Mouse (Mus musculus) ES-CJ7 (cell line): Measurements from ENCODE around the gene Ccdc60.

Experiments used
- DNase-seq: peaks from one replicate; pipeline ENCODE4 v3.0.0; 2011; ENCODE audit warnings: low read depth, low spot score

Gene Ccdc60

DNA sequence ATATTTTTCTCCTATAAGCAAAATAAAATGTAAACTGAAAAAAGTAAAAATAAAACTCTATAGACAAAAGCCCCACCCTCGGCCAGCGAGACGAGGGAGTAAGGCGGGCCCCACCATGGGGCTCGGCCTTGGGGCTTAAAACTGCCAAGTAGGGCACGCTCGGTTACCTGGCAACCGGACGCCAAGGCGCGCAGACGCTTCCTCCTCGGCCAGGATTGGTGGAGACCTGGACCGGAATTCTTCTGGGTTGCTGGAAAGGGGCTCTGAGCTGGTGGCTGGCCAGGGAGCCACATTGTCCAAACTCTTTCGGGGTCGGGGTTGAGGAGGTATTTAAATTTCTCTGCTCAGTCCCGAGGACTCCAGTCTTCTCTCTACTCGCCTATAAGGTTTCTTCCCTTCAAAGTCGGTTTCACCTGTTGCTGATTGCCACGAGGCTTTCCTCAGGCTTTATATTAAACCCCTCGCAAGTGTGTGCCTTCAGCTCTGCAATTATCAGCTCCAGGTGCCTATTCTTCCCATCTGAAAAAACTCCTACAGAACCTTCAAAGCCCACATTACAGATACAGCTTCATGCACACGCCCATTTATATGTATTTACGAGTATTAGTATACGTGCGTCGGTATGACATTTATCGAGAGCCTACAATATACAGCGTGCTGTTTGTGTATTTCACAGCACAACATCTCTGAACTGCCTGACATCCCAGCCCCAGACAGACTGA, at the start of gene Ccdc60:
Ccdc60 (minus strand) TSS at position 137 of the 722 bp plus-strand sequence.
- DNase-seq = peak; percentile 84

DNA sequence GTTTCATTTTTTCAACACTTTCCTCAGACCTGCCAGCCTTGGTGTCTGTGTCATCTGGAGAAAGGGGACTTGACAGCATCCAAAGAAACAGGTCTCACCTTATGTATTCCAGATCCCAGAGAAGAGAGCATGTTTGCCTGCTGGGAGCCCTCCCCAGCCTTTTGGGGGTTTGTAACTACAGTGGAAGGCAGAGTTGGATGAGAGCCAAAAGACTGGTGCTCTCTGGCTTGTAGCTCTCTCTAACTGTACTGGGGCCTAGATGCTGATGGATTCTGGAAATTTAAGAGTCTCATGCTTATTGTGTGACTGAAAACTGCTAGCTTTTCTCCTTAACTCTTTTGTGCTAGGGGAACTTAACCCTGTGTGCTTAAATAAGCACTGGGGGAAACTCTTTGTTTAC, 47.4 kb upstream of the Ccdc60 start:
- no peak for DNase-seq

DNA sequence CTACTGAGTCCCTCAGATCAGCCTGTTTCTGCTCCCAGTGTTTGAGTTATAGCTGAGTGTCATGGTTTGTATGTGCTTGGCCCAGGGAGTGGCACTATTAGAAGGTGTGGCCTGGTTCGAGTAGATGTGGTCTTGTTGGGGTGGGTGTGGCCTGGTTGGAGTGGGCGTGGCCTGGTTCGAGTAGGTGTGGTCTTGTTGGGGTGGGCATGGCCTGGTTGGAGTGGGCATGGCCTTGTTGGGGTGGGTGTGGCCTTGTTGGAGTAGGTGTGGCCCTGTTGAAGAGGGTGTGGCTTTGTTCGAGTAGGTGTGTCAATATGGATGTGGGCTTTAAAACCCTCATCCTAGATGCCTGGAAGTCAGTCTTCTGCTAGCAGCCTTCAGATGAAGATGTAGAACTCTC, 40.1 kb upstream of the Ccdc60 start:
- DNase-seq = peak; percentile 68

DNA sequence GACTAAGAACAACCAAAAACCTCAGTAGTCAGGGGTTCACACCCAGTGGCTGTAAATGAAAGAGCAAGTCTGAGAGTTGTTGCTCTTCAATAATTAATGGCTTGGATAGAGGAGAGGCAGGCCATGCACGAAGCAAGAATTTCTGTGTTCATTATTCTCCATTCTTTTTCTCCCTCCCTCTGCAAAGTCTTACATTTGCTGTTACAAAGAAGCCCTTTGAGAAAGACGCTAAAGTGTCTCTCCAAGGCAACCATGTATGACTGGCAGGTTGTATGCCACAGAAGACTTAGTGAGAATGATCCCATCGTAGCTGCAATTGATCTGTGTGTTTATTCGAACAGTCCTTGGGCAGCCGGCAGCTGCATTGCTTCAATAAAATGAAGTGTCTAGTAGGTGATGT, 34.6 kb upstream of the Ccdc60 start:
- DNase-seq = no peak

DNA sequence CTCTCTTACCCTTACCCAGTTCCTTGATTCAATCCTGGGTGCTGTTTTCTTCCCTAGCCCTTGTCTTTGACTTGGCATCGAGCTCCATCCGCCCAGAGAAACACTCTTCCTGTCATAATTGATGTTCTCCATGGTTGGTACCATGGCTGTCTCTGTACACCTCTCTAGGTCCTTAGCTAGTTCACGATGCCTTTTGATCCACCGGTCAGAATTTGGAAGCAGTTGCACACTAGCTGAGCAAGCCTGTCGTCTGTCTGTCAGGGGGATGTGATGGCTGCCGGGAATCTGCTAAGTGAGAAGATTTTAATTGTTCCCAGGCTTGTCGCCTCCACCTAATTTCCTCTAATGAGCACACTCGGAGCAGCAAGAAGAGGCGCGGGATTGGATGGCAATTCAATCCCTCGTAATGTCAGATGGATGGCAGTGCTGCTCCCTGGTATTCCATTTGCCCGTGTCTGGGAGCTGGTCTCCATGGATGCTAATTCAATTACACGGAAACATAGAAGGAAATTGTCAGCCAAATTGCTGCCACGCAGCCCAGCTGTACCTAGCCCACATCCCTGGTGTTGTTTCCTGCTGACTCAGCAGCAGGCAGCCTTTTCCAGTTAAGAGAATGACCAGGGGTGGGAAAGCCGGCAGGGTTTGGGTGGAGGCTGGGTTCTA, 33.7 kb upstream of the Ccdc60 start:
- DNase-seq = no peak

DNA sequence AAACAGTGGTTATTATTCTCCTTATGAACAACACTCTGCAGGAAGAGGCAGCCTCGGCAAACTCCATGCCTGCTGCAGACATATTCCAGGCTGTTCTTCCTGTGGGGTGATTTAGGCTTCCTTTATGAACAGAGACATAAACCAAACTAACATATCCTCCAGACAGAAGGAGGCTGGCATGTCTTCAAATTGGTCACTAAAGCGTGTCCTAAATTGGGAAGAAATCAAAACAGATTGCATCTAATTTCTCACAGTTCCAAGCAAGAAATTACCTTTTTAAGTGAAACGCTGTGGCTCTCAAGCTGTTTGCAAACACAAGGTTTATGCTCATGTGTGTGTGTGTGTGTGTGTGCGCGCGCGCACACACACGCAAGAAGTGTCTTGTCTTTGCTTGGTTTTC, 24.9 kb upstream of the Ccdc60 start:
- DNase-seq = no peak

DNA sequence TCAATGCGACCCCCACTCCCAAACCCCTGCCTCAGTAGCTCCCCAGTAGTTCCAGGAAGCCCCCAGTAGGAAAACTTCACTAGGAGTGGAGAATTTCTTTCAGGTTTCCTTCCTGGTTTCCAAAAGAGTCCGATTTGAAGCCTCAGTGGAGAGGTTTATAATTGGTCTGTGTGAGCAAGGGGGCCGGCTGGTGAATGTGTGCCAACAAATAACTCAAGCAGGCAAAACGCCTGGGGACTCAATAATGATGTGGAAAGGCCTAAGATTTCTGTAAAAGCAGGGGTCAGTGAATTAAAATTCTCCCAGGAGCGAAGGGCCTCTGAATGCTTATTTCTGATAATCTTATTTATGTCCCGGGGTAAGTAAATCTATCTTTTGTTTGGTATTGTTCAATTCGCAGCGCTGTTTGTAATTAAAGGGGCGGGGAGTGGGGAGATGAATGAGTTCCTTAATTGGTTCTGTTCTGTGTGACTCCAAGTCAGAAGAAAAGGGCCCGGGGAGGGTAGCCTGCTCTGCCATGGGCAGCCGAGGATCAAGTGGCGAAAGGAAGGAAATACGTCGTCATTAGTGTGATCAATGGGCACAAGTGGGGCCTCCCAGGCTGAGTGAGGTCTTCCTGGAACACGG, 23.4 kb upstream of the Ccdc60 start:
- DNase-seq = no peak

DNA sequence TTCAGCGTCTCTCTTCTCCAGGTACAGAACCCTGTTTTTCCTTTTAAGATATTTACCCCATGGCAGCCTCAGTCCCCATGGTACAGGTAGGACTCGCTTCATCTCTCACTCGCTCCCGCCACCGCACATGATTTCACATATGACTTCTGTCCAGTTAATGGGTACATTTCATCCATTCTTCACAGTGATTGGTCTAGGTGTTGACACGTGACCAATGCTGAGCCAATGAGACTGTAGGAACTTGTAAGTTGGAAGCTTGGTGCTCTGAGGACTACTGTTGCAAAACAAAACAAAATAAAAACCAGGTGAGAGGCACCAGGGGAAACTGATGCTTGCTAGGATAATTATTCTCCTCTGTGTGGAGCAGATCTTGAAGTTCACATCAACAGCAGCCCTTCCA, 22.9 kb upstream of the Ccdc60 start:
- peak; percentile 57 for DNase-seq

DNA sequence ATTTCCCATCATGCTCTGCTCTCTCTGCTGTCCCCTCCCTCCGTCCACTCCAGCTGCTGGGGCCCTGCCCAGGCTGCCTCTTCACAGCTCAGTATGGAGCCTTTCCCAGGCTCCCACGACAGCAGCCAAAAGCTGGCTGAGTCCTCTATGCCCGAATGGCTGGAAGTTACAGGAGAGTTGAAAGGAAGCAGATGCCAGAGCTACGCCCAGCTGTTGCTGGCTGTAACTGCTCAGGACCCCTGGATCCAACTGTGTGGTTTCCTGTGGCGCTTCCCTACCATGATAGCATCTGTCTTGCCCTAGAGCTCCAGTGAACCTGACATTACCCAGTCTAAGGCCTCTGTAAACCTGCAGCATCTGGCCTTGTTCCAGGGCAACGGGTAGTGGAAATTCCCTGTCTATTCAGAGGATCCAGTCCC, 20.6 kb upstream of the Ccdc60 start:
- DNase-seq = peak; percentile 20

DNA sequence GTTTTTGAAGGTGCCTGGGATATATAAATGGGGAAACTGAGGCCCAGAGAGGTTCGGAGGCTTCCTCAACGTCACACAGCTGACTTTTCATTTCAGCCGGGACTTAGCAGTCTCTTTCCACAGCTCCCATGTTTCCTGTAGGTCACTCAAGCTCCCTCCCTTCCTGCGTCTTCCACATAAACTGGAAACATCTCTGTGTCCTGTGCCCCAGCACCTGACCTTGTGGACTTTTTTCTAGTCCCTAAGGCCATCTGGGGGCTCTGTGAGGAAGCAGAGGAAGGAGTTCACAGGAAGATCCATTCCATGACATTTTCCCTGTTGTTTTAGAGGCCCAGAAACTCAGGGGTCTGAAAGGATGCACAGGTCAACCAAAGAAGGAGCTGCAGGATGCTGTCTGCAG, 16.8 kb upstream of the Ccdc60 start:
- DNase-seq = no peak

DNA sequence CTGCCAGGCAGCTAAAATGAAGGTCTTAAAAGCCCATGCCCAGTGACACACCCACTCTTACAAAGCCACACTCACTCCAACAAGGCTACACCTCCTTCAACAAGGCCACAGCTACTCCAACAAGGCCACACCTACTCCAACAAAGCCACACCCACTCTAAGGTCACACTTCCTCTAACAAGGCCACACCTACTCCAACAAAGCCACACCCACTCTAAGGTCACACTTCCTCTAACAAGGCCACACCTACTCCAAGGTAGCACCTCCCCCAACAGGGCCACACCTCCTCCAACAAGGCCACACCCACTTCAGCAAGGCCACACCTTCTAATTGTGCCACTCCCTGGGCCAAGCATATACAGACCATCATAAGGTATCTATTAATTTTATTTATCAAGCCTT, 16.4 kb upstream of the Ccdc60 start:
- DNase-seq = peak; percentile 86

DNA sequence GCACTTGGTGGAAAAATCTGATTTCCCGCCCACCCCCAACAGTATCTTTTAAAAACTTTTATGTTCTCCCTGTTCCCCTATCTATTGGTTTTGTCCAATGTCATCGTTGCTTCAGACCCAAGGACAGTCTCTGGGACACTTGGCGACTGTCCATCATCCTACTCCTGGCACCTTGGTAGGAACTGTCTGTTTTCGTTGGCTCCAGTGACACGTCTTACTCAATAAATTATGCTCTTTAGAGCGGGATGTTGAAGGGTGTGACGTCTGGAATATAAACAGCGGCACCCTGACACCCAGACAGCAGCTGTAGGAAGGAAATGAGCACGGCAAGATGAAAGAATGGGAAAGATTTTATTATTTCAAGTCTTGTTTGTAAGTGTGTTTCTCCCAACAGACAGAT, 12.2 kb upstream of the Ccdc60 start:
- no peak for DNase-seq

DNA sequence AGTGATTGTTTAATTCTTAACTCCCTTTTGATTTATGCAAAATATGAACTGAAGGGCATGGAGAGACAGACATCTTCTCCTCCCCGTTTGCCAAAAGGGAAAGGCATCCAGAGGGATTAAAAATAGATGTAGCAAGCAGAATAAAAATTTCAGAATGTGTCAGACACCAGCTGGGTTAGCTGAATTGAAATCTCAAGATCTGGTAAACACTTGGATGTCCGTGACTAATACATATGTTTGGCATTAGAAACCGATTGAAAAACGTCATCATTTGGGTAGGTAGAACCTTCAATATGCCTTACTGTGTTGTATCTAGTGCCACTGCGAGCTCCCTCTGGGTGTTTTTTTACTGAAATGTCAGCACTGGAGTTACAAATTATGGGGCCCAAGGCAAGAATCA, 4.7 kb upstream of the Ccdc60 start:
- no peak for DNase-seq

DNA sequence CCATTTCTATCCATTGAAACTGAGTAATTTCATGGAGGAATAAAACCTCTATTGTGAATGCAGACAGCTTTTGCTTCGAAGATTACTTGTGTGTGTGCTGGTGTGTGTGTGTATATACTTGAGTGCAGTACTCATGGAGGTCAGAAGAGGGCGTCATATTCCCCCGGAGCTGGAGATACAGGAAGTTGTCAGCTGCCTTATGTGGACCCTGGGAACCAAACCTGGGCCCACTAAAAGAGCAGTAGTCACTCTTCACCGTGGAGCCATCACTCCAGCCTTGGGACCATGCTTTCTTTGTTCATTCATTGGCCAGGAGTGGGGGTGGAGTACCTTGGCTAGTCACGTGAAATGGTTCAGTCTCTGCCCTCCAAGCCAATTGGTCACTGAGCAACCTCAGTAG, 1.8 kb upstream of the Ccdc60 start:
- peak; percentile 48 for DNase-seq

DNA sequence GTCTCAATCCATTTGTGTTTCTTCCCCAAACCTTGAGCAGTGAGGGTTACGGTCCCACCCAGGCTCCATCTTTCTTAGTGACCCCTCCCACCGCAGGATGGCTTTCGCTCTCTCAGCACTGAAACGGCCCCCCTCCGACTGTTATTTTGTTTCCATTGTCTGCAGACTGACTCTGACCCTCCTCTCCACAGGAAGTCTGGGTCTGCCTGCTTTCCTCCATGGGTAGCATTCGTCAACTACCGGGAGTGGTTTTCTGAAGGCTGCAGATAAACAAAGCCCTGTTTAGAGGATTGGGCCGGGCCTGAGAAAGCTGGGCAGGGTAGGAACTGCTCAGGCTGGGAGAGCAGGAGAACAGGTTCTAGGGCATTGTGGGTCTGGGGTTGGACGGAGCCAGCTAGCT, 1.1 kb upstream of the Ccdc60 start:
- DNase-seq = peak; percentile 92

DNA sequence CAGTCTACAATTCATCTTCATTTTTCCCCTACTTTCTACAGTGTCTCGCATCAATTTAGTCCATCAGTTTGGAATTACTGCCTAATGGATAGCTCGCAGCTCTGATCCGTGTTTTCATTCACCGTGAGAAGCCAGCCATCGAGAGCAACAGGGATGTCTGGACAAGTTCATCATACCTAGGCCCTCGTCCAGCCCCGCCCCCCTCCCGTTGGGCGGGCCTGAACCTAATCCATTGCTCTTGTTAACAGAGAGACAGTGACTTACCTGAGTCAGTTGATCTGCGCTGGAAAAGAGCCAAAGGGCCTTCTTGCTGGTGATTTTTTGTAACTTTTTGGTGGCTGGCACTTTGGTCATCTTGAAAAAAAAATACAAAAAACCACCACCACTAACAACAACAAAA, 602 bp downstream of the Ccdc60 start:
- DNase-seq = peak; percentile 44

DNA sequence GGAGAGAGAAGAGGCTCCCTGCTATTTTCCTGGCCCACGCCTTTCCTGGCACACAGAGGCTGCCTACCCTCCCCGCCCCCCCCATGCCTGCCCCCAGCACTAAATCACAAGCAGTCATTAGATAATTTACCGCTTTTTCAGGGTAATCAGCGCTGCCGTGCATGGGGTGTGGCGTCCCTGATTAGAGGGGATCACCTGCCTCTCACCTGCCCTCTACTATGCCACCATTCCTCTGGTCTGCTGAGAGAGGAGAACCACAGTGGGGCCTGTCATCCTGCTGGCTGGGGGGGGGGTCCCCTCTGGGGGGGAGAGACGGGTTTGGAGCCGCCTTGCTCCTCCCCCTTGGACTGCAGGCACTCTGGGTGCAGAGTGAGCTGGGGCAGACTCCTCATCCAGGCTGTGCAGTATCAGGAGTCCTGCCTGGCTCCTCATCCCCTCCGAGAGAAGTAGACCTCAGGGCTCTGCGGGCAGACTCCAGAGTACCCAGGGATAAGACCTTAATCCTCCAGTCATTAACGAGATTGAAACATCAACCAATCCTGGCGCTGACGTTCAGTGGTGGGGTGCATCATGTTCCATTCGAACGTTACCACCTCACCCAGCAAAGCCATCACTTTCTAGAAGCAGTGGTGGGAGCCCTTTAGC, 3.1 kb downstream of the Ccdc60 start:
- no peak for DNase-seq

DNA sequence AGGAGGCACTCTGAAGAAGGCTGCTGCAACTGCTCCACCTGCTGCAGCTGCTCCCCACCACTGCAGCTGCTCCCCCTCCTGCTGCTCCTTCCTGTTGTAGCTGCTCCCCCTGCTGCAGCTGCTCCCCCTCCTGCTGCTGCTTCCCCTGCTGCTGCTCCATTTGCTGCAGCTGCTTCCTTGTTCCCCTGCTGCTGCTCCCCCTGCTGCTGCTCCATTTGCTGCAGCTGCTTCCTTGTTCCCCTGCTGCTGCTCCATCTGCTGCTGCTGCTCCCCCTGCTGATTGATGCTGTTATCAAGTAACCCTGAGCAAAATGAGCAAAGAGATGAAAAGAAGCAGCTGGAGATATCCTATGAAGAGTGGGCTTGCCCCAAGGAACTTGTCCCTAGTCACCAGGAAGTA, 8.3 kb downstream of the Ccdc60 start:
- DNase-seq = peak; percentile 21

DNA sequence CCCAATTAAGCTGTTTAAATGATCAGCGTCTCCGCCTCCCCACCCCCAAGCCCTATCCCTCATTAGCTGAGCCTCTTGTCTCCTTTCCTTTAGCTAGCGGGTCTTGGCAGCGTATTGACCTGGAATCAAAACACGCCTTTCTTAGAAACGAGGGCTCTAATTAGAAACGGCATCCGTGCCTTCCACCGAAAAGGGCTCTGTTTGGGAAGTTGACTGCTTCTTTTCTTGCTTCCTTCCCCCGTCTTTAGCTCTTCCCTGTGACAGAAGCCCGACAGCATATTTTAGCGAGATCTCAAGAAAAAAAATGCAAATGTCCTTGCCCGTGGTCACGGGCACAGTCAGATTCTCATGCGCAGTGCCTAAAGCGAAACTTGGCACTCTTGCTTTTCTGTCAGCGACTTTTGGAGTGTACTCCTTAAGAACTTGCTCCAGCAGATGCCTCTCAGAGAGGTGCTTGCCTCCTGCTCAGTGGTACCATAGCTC, 10.3 kb downstream of the Ccdc60 start:
- no peak for DNase-seq

DNA sequence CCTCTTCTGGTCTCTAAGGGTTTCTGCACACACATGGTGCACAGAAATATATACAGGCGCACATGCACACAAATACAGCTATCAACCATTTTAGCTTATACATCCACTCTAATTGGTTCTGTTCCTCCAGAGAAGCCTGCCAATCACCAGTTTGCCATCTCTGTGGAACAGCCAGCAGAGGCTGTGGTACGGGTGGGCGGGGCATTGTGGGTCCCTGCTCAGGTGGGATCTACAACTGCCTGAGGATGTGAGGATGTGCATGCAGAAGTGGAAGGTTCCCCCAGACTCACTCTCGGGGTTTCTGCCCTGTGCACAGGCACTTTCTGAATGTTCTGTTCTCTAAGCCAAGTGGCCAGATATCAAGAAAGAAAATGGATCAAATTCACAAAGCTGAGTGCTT, 10.8 kb downstream of the Ccdc60 start:
- DNase-seq = no peak

DNA sequence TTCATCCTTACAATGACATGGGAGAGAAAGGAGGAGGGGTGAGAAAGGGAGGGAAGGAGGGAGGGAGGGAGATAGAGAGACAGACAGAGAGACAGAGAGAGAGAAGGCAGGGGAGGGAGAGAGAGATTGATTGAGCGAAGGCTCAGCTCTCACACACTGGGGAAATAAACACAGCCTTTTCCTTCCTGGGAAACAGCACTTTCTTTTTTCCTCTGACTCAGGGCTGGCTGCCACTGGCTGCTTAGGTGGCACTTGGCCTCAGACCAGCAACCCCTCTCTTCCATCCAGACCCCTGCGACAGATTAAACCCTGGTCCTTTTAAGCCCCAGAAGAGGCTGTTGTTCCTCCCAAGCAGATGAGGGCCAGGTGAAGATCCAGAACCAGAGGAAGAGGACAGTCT, 14.0 kb downstream of the Ccdc60 start:
- no peak for DNase-seq

DNA sequence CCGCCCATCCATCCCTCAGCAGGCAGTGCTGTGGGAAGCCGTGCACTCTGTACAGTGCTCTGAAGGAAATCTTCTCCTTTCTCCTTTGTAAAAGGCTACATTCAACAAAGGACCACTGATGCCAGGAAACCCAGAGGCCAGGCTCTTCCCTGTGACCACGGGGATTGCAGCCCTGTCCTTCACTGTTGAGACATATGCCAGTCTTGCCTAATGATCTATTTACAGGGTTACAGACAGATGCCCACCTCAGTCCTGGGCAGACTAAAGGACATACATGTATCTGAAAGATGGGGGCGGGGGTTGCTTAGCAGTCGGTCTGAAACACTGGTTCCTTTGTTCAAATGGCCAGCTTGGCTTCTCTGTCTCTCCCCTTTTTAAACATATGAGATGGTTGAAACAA, 14.4 kb downstream of the Ccdc60 start:
- no peak for DNase-seq
